Mouse (Mus musculus): ENCODE results near the gene Raly.

GRCm38 (mm10) chr2:154827521-154827920, 36.6 kb downstream of the Raly start:
- no peak for TF ChIP-seq POLR2A (IDR thresholded peaks at IDR 0.05; ENCODE audit: low read depth, low read length)
- no peak for TF ChIP-seq CTCF (IDR thresholded peaks at IDR 0.05; ENCODE audit: extremely low read depth, insufficient read length, insufficient replicate concordance, low read depth, low read length)
